Mouse (Mus musculus): Measurements from ENCODE around the gene Dcst1. TPM values are rescaled to one million over a fixed set of nuclear protein-coding genes. Genes with fewer than 3 reads are reported as not detected.

Gene Dcst1
- polyA plus RNA-seq (2015; fragmentation: Nextera tagmentation; extraction: Ambion mirVana), result 0.52 and 0.76 TPM in 2 replicates

DNA sequence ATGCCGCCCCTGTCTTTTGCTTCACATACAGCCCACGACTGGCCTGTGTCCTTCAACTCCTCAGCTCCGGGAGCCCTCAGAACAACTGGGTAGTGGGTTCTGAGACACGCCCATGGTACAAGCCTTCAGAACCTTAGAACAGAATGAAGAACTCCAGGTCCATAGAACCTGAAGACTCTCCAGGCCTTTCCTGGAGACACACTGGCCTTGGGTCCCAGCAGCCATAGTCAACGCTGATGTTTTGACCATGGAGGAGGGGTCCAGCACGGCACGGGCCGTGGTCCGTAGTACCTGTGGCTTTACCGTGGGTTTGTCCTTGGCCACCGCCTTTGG is at the start of gene Dcst1:
Dcst1 (minus strand) TSS at position 101 of the 333 bp plus-strand sequence.
- H3K9ac ChIP-seq, result no peak within 1 kb of the TSS
- no peak within 1 kb of the TSS for H3K4me3 ChIP-seq
- ATAC-seq (ENCODE audit: insufficient number of reproducible peaks, low FRiP score, low TSS enrichment, low read depth), result no peak
- WGBS, result 89% methylated on average over 11 of the region's 11 CpGs
- no peaks in the 10 kb centered on the region for H3K36me3 ChIP-seq
- no peaks in the 10 kb centered on the region for H3K4me1 ChIP-seq
- no peaks in the 10 kb centered on the region; the same call in 1 of the 2 replicates for H3K27me3 ChIP-seq
- no peaks in the 10 kb centered on the region for H3K9me3 ChIP-seq
- no peak within 1 kb of the TSS for H3K4me2 ChIP-seq
- H3K27ac ChIP-seq, result no peak within 1 kb of the TSS

DNA sequence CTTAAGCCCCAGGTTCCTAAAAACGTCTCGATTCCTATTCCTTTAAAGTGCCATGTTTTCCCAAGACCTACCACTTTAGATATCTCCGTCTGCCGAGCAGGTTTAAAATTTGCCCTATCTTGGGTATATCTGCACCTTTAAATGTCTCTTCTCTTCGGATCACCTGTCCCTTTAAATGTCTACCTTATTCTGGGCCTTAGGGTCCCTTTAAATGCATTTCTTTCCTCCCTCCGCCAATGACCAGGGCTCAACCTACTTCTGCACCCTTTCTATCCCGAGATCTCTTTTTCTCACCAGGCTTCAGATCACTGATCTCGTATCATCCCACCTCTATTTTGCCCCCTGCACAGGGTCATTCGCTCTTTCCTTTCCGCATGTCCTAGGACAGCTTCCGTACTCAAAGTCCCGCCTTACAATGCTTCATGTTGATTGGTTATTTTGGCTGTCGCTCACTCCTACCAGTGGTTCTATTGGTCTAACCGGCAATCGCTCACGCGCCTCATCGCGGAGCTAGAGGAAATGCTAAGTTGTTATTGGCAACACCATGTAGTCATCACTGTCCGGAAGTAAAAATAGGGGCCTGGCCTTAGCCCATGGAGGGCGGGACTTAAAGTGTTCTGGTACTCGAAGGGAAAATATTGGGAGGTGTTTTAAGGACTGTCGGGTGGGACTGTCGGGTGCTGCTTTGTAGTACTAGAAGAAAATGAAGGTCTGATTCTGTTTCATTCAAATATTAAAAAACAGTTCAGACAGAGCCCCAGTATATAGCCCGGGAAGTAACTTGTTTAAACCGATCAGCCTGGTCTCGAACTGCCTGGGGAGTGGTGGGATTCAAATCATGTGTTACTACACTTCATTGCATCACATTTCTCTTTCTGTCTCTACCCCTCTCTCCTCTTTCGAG is 46.7 kb upstream of the Dcst1 start, which contains the start of gene Flad1:
Flad1 (minus strand) TSS at position 381 of the 904 bp plus-strand sequence.
- 7% methylated on average over 28 of the region's 28 CpGs for WGBS
- peak within 1 kb of the TSS; percentile 55 for H3K27ac ChIP-seq

GRCm38 (mm10) chr3:89410864-89411263 is 45.8 kb upstream of the Dcst1 start:
- Histone ChIP-seq H3K4me3 (peak overlapping the region; percentile 52), H3K36me3 (peaks cover 40% of the 10 kb centered on the region), H3K4me2 (peak overlapping the region; percentile 56), H3K4me1 (peaks cover 7% of the 10 kb centered on the region), H3K27ac (no peak overlapping the region), H3K9me3 (no peaks in the 10 kb centered on the region), H3K27me3 (no peaks in the 10 kb centered on the region), H3K9ac (peak overlapping the region; percentile 31; the same call in 1 of the 2 replicates)
- 81% methylated on average over 10 of the region's 10 CpGs for WGBS
- ATAC-seq (ENCODE audit: insufficient number of reproducible peaks, low FRiP score, low TSS enrichment, low read depth), result no peak

More for the DNA sequence above, 46.7 kb upstream of the Dcst1 start, which contains the start of gene Flad1:
- Histone ChIP-seq H3K27me3 (no peaks in the 10 kb centered on the region), H3K9me3 (no peaks in the 10 kb centered on the region), H3K4me3 (peak within 1 kb of the TSS; percentile 52), H3K4me1 (peaks cover 13% of the 10 kb centered on the region), H3K9ac (peak within 1 kb of the TSS; percentile 31; the same call in 1 of the 2 replicates), H3K4me2 (peak within 1 kb of the TSS; percentile 56), H3K36me3 (peaks cover 44% of the 10 kb centered on the region)
- ATAC-seq (ENCODE audit: insufficient number of reproducible peaks, low FRiP score, low TSS enrichment, low read depth), result peak; percentile 98

DNA sequence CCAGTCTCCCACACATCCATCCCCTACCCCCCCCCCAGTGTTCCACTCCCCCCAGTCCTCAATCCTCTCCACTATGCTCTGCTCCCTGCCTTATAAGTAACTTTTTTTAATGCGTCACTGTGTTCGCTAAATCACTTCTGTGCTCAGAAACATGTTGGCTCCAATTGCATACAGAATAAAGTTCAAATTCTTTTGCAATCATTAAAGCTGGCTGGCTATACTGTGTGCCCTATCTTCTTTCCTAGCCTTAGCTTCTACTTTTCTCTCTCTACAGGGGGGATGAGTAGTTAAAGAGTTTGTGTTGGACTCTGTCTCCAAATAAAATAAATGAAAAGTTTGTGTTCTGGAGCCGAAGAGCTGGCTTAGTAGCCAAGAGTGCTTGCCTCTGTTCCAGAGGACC is 44.6 kb upstream of the Dcst1 start:
- 93% methylated on average over 3 of the region's 3 CpGs for WGBS
- Histone ChIP-seq H3K27me3 (no peaks in the 10 kb centered on the region), H3K27ac (no peak overlapping the region), H3K36me3 (peaks cover 38% of the 10 kb centered on the region), H3K9ac (no peak overlapping the region), H3K4me1 (peaks cover 7% of the 10 kb centered on the region), H3K4me2 (no peak overlapping the region), H3K4me3 (no peak overlapping the region), H3K9me3 (no peaks in the 10 kb centered on the region)
- no peak for ATAC-seq (ENCODE audit: insufficient number of reproducible peaks, low FRiP score, low TSS enrichment, low read depth)

DNA sequence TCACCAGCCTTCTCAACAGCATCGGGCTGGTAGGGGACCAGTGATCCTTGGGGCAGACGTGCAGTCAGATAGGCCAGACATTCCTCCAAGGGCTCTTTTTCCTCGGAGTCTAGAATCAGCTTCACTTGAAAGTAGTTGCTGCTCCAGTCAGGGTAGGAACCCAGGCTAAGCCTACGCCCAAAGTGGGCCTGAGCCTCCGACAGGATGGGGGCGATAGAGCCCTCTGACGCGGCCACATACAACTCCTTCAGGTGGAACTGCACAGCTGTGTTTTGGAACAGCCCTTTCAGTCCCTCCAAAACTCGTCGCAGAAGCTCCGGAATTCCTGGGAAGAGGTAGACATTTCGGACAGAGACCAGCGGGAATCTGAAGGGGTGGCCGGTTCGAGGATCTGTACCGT is 43.4 kb upstream of the Dcst1 start:
- Histone ChIP-seq H3K36me3 (peaks cover 41% of the 10 kb centered on the region), H3K9ac (no peak overlapping the region), H3K4me1 (peaks cover 7% of the 10 kb centered on the region), H3K4me2 (no peak overlapping the region), H3K9me3 (no peaks in the 10 kb centered on the region), H3K27me3 (no peaks in the 10 kb centered on the region), H3K4me3 (no peak overlapping the region), H3K27ac (no peak overlapping the region)
- 63% methylated on average over 16 of the region's 16 CpGs for WGBS
- ATAC-seq (ENCODE audit: insufficient number of reproducible peaks, low FRiP score, low TSS enrichment, low read depth), result no peak

- peaks cover 7% of the 10 kb centered on the region for H3K4me1 ChIP-seq
- no peak overlapping the region for H3K4me3 ChIP-seq
- no peaks in the 10 kb centered on the region for H3K9me3 ChIP-seq
- H3K27ac ChIP-seq, result no peak overlapping the region
- no peak overlapping the region for H3K4me2 ChIP-seq
- H3K27me3 ChIP-seq, result no peaks in the 10 kb centered on the region
- WGBS, result 84% methylated on average over 6 of the region's 6 CpGs
- no peak for ATAC-seq (ENCODE audit: insufficient number of reproducible peaks, low FRiP score, low TSS enrichment, low read depth)
- H3K36me3 ChIP-seq, result peaks cover 55% of the 10 kb centered on the region
- no peak overlapping the region for H3K9ac ChIP-seq
Measured at GRCm38 (mm10) chr3:89406887-89407286, 41.8 kb upstream of the Dcst1 start.

GRCm38 (mm10) chr3:89402693-89403092 is 37.6 kb upstream of the Dcst1 start, which contains the start of gene Lenep:
Lenep (minus strand) TSS chr3:89402793.
- H3K27ac ChIP-seq, result no peak within 1 kb of the TSS
- no peak for ATAC-seq (ENCODE audit: insufficient number of reproducible peaks, low FRiP score, low TSS enrichment, low read depth)
- H3K4me2 ChIP-seq, result no peak within 1 kb of the TSS
- no peak within 1 kb of the TSS for H3K9ac ChIP-seq
- WGBS, result 82% methylated on average over 5 of the region's 5 CpGs
- H3K27me3 ChIP-seq, result no peaks in the 10 kb centered on the region
- H3K9me3 ChIP-seq, result no peaks in the 10 kb centered on the region
- no peak within 1 kb of the TSS for H3K4me3 ChIP-seq
- H3K4me1 ChIP-seq, result no peaks in the 10 kb centered on the region
- peaks cover 50% of the 10 kb centered on the region for H3K36me3 ChIP-seq

GRCm38 (mm10) chr3:89401329-89401728 is 36.3 kb upstream of the Dcst1 start:
- H3K4me3 ChIP-seq, result no peak overlapping the region
- peaks cover 43% of the 10 kb centered on the region for H3K36me3 ChIP-seq
- WGBS, result 86% methylated on average over 7 of the region's 7 CpGs
- no peaks in the 10 kb centered on the region for H3K27me3 ChIP-seq
- H3K27ac ChIP-seq, result no peak overlapping the region
- no peak overlapping the region for H3K9ac ChIP-seq
- no peaks in the 10 kb centered on the region for H3K9me3 ChIP-seq
- ATAC-seq (ENCODE audit: insufficient number of reproducible peaks, low FRiP score, low TSS enrichment, low read depth), result no peak
- peaks cover 7% of the 10 kb centered on the region for H3K4me1 ChIP-seq
- no peak overlapping the region for H3K4me2 ChIP-seq

- Histone ChIP-seq H3K4me1 (peaks cover 49% of the 10 kb centered on the region), H3K27me3 (0 out of 2 replicates have a peak, but pooled peaks cover 2% of the 10 kb centered on the region), H3K9me3 (no peaks in the 10 kb centered on the region), H3K36me3 (peaks cover 2% of the 10 kb centered on the region; the same call in 1 of the 2 replicates), H3K9ac (peak overlapping the region; percentile 57), H3K4me3 (peak overlapping the region; percentile 57), H3K27ac (peak overlapping the region; percentile 92), H3K4me2 (peak overlapping the region; percentile 98)
- WGBS, result 0% methylated on average over 4 of the region's 4 CpGs
- no peak for ATAC-seq (ENCODE audit: insufficient number of reproducible peaks, low FRiP score, low TSS enrichment, low read depth)
Measured at GRCm38 (mm10) chr3:89396654-89397005, 31.6 kb upstream of the Dcst1 start.

DNA sequence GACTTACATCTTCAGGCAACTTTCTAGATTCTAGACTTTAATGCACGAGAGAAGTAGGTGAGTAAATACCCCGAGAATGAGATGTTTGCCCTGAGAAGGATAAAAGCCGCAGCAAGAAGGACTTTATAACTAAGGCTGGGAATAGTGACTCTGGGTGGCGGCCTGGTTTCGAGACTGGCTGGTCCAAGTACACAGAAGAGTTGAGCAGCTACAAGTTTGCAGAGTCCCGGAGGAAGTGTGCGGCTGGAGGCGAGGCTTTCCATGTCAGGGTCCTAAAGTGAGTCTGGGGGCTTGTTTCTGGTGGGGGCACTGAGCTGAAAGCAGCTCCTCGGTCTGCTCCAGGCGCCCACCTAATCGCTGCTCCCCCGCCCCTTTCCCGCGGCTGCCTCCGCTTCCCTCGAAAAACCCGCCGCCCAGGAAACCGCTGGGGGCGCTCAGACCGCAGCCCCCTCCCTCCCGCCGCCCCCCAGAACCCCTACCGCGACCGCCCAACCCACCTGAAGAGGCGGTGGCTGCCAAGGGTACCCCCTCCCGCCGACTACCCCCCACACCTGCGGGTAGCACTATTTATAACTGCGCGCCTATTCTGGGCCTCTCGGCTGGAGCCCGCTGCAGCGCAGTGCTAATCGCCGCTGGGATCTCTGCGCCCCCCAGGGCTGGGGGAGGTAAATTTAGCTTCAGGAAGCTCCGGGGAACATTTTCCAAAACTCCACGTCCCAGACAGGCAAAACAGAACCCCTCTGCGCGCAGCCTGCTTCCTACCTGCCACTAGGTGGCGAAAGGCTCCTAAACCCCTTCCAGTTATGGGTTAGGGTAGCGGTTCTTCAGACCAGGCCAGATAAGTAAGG is 31.0 kb upstream of the Dcst1 start:
- Histone ChIP-seq H3K4me3 (peak overlapping the region; percentile 57), H3K4me2 (peak overlapping the region; percentile 98), H3K27ac (peak overlapping the region; percentile 92), H3K4me1 (peaks cover 55% of the 10 kb centered on the region), H3K36me3 (no peaks in the 10 kb centered on the region), H3K9ac (peak overlapping the region; percentile 57), H3K9me3 (no peaks in the 10 kb centered on the region), H3K27me3 (0 out of 2 replicates have a peak, but pooled peaks cover 3% of the 10 kb centered on the region)
- under 1% methylated on average over 44 of the region's 44 CpGs for WGBS
- peak; percentile 7; the same call in 1 of the 2 replicates for ATAC-seq (ENCODE audit: insufficient number of reproducible peaks, low FRiP score, low TSS enrichment, low read depth)

- WGBS, result 5% methylated on average over 10 of the region's 10 CpGs
- Histone ChIP-seq H3K4me3 (peak overlapping the region; percentile 57), H3K9me3 (no peaks in the 10 kb centered on the region), H3K27ac (peak overlapping the region; percentile 92), H3K4me2 (peak overlapping the region; percentile 98), H3K27me3 (0 out of 2 replicates have a peak, but pooled peaks cover 3% of the 10 kb centered on the region), H3K9ac (no peak overlapping the region), H3K36me3 (no peaks in the 10 kb centered on the region), H3K4me1 (peaks cover 61% of the 10 kb centered on the region)
- ATAC-seq (ENCODE audit: insufficient number of reproducible peaks, low FRiP score, low TSS enrichment, low read depth), result no peak
Measured at GRCm38 (mm10) chr3:89395419-89395805, 30.4 kb upstream of the Dcst1 start.
